Mouse (Mus musculus) fibroblast of lung, adult 2 months (primary cell): ENCODE data around the gene H2al2a.

Experiments used
- DNase-seq: peaks from one replicate; pipeline ENCODE4 v3.0.0-alpha.2; 2011; ENCODE audit warnings: low read depth

Gene H2al2a

GRCm38 (mm10) chr2:17996858-17997257 is at the start of gene H2al2a:
H2al2a (minus strand) TSS chr2:17996958.
- no peak for DNase-seq

- no peak for DNase-seq
These were observed 49.4 kb upstream of the H2al2a start for GRCm38 (mm10) chr2:18046186-18046585.

DNA sequence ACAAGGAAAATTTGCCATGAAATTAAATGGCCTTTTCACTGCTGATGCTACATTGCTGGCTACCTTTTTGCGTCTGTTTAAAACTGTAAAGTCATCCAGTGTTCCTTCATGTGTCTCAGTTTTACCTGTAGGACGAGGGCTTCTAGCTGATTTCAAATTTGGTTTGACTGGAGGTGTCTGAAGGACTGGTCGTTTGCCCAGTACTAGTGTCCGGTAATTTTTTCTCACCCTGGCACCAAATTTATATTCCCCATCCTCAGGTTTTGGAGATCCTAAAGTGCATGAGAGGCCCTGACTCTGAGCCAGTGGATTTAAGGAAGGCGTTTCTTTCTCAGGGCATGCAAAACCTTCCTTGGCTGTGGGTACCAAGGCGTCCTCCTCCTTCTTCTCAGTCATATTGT is 49.0 kb upstream of the H2al2a start:
- DNase-seq: no peak

GRCm38 (mm10) chr2:18045143-18045780 is 48.5 kb upstream of the H2al2a start:
- no peak for DNase-seq

DNA sequence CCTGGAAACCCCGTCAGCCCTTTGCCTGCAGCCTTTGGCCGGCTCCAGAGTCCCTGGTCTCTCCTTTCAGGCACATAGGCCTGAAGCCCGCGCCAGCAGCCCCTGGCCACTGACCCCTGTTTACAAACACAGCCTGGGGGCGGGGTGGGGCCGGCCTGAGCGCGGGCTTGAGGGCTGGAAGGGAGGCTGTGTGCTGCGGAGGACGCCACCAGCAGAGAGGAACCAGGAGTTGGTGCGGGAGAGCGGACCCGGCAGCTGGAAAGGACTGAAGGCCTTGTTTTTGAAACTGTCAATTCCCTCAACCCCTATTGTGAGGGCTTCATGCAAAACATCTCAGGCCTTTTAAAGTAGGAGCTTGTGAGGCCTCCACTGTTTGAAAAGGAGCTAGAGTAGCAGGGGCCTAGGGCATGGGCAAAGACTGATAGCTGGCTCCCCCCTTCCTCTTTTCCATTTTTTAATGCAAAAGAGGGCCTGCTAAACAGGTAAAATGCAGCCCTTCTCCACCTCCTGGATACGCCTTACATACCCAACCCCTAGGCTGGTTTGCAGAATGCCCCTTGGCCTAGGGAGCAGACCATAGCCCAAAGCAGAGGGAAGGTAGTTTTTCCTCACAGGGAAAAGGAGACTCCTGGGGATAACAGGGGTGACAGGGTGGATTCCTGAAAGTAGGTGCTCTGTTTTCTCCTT is 44.6 kb upstream of the H2al2a start:
- no peak for DNase-seq

DNA sequence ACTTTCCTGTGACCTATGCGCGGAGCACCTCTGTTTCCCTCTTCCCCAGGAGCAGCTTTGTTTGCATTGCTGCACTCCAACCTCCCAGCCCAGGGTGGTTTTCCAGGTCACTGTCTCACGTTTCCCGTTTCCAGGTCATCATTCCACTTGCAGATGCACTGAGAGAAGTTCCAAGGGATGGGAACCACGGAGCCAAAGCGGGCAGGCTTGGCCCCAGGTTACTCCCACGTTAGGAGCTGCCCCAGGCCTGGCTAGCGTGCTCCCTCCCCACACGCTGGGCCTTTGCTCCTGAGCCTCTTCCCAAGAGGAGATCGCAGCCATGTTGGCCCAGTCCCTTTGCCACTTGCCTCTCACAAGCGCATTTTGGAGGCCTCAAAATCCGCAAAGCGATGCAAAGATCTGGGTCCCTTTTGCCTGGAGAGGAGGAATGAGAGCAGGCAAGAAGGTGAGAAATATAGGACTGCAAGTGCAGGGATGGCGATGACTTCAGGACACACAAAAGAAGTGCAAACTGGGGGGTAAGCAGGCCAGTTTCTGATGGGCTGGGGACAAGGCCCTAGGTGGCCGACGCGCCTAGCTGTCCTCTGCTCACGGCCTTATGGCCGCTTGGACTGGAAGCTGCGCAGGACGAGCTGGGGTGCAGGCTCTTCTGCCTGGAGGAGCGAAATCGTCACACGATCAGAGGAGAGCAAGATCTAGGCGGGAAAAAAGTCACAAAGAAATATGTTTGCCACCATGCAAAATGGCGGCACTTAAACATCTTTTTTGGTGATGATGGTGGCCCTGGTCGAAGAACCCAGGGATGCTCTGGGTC is 43.8 kb upstream of the H2al2a start:
- no peak for DNase-seq

GRCm38 (mm10) chr2:18039566-18040290 is 43.0 kb upstream of the H2al2a start:
- DNase-seq: no peak

GRCm38 (mm10) chr2:18038895-18039371 is 42.2 kb upstream of the H2al2a start:
- no peak for DNase-seq

DNA sequence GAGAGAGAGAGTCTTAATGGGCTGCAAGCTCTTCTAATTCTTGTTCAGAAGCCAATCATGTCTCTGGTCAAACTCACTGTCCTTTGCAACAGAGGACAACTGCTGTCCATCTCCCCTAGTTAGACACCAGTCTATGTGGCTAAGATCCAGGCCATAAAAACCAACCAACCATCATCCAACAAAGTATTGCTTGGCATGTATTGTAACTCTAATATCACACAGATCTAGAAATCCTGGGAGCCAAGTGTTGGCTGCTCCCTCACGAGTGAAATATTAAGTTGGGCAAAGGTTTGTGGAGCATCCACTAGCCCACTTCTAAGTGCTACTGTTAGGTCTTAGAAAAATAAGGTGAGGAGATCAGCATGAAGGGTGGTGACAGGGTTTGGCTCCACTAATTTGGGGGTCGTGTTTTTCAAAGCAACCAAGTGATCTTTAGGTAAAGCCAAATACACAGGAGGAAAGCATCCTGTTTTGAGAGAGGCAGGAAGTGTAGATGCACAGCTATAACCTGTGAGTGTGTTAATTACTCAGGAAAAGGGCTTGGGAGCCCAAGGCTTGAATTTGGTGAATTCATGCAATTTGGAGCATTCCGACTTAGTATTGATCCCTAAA is 41.5 kb upstream of the H2al2a start:
- no peak for DNase-seq

DNA sequence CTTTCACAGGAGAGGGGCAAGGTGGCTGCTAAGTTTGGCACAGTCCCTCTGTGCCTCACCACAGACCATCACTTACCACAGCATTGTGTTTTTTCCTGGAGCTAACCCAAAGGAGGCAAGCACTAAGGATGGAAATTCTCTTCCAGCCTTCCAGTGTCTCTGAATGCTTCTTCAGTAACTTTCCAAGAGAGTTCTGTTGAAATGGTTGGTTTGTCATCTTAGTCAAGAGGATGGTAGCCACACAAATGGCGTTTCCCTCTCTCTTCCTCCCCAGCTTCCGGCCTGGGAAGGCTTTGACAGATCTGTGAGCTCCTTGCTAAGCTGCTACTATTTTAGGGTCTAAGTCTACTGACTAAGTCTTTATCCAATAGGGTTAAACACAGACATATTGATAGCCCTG is 40.7 kb upstream of the H2al2a start, which contains the start of gene A930004D18Rik:
Gene A930004D18Rik (minus strand): TSS at position 247 of the 400 bp plus-strand sequence.
- DNase-seq: no peak

- no peak for DNase-seq
These were observed 37.9 kb upstream of the H2al2a start for GRCm38 (mm10) chr2:18034371-18035250.

DNA sequence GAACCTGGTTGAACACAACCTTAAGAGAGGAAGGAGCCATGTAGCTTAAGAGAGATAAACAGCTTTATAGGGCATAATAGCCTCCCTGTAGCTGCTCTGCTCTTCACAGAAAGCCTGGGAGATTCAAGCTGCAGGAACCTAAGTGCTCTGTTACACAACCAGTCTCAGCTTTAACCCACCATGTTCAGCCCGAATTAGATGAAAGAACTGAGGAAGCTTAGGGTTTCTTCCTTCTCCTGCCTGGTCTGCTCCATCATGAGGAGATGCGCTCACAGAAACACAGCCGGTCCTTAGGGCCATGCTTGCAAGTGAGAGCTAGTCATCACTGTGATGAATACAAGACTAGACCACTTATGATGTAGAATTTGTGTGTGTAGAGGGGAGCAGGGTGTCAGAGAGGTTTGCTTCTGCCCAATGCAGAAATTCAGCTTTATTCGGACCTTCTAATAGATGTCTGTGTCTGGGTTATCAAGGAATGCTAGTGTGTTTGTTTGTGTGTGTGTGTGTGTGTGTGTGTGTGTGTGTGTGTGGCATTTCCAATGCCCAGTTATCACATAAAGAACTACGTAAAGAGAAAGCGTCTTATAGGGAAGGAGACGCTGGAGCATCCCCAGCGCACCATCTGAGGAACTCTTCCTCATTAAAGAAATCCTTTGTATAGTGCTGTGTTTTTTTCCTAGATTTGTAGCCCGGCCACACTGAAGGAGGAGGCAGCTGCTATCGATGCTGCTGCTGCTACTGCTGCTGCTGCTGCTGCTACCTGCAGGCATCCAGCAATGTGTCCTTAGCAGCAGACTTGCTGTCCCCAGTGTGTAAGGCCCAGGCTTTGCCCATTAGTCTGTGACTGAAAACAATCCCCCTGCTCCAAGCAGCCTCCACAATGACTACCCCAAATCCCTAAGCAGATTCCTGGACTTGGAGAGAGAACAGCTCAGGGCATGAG is 36.7 kb upstream of the H2al2a start:
- no peak for DNase-seq

GRCm38 (mm10) chr2:18032538-18032895 is 35.8 kb upstream of the H2al2a start:
- no peak for DNase-seq

GRCm38 (mm10) chr2:18031831-18032537 is 35.2 kb upstream of the H2al2a start:
- DNase-seq: no peak

- DNase-seq: no peak
These were observed 34.6 kb upstream of the H2al2a start for GRCm38 (mm10) chr2:18031271-18031821.

- DNase-seq: no peak
These were observed 33.8 kb upstream of the H2al2a start for GRCm38 (mm10) chr2:18030581-18030980.

GRCm38 (mm10) chr2:18029656-18030055 is 32.9 kb upstream of the H2al2a start:
- no peak for DNase-seq
